In the genomic region with DNA sequence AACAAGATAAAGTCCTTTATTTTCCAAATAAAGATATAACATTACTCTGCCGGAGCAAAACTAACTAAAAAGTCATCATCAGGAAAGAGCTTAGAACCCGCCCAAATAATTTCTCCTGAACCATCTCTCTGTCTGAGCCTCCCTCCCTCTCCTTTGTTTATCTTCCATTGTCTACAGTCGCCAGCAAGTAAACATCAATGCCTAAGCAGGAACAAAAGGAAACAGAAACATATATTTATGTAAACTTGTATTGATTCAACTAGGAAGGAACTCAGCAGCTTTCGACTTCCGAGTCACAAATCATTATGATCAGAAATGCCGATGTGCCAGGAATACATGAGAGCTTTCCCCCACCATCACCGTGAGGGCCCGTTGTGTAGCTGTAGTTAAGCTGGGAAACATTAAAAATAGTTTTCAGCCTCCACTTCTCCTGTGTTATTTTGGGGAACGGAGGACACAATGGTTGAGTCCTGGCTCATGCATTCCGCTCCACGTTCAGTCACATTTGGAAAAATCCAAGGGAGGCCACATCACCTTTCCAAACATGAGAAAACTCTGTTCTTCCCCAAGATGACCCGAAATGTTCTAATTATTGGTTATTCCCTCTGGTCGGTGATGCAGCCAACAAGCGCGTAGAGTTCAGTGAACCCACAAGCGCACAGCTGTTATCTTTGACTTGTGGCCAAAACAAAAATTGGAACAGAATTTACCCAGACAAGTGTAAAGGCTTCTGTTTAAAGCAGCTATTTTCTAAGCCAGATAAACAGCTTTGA, we compare ENCODE assay signal across 8 mouse cellular contexts.
A peak's percentile ranks its signal among the peaks of the same experiment; 100 is the strongest.
DNase-seq lines count a peak whose midpoint lies in the region; TF ChIP-seq lines count a peak whose summit lies in the region.
"Had no signal": no experiment of that assay in that cellular context is flagged by ENCODE, and none has a peak within 500 bp of the region (broad histone marks: within the 10 kb centered on the region; RNA-seq: fewer than 3 reads in every experiment).

No protein-coding gene starts in this region.

- H3ac ChIP-seq in myocyte (ENCODE audit: control insufficient read depth, insufficient read length): no peak overlapping the region

- peak overlapping the region; percentile 38 for H3K4me2 ChIP-seq in myocyte (ENCODE audit: low read depth)
- H3K4me2 ChIP-seq: limb, embryonic 15.5 days had no signal

- DNase-seq in right cerebral cortex, adult 2 months (ENCODE audit: low spot score in 2 of 2): peak; percentile 39 to 40
- no peak for DNase-seq in right cerebral cortex, postnatal 4 days
- DNase-seq in gastrocnemius, postnatal 14 days: peak; percentile 41
- DNase-seq in layer of hippocampus, adult 2 months (ENCODE audit: low spot score in 2 of 2): peak; percentile 55 to 70
- DNase-seq in urinary bladder, adult 18-20 months (ENCODE audit: low spot score in 2 of 2): no peak
- no peak for DNase-seq in yolk sac, embryonic 10.5 days (ENCODE audit: low spot score)

- no peaks in the 10 kb centered on the region for H3K79me2 ChIP-seq in myocyte (ENCODE audit: control insufficient read depth, insufficient read depth)

- H3K4me3 ChIP-seq in layer of hippocampus, adult 2 months: peak overlapping the region; percentile 15; the same call in 1 of the 2 replicates
- no peak overlapping the region for H3K4me3 ChIP-seq in myocyte
- H3K4me3 ChIP-seq: limb, embryonic 15.5 days had no signal

- H3K27ac ChIP-seq in layer of hippocampus, adult 2 months: peak overlapping the region; percentile 79
- H3K27ac ChIP-seq: limb, embryonic 15.5 days had no signal

- H3K36me3 ChIP-seq in myocyte (ENCODE audit: control insufficient read depth, insufficient read depth): no peaks in the 10 kb centered on the region
- H3K36me3 ChIP-seq: limb, embryonic 15.5 days had no signal

- no peak for TF ChIP-seq POLR2A in myocyte (IDR thresholded peaks at IDR 0.05; ENCODE audit: insufficient read length, low read depth)

- intact Hi-C loops in gastrocnemius, postnatal 14 days (cut with DNase I; ENCODE audit: low total_unique reads): no loop called here

- no peak for TF ChIP-seq CTCF in layer of hippocampus, adult 2 months (conservative IDR thresholded peaks at IDR 0.05)

- H3K27me3 ChIP-seq in myocyte (ENCODE audit: control insufficient read depth, insufficient read depth, insufficient read length): no peaks in the 10 kb centered on the region
- H3K27me3 ChIP-seq: limb, embryonic 15.5 days had no signal

TF ChIP-seq in myocyte, 11 proteins besides CTCF, POLR2A, EP300 and RAD21:
- TF ChIP-seq CEBPB (IDR thresholded peaks at IDR 0.05; ENCODE audit: insufficient read depth, poor library complexity, severe bottlenecking): no peak
- no peak for TF ChIP-seq TCF12 (IDR thresholded peaks at IDR 0.05; ENCODE audit: insufficient read depth, poor library complexity, severe bottlenecking)
- no peak for TF ChIP-seq E2F4 (IDR thresholded peaks at IDR 0.05; ENCODE audit: insufficient read depth)
- TF ChIP-seq MAX (IDR thresholded peaks at IDR 0.05; ENCODE audit: low read depth): no peak
- TF ChIP-seq USF1 (IDR thresholded peaks at IDR 0.05; ENCODE audit: low read depth): no peak
- TF ChIP-seq TCF3 (IDR thresholded peaks at IDR 0.05; ENCODE audit: insufficient read length, low read depth): no peak
- peak in 1 of 3 experiments; percentile 10 for TF ChIP-seq MYOG (IDR thresholded peaks at IDR 0.05; ENCODE audit: control insufficient read depth in 1 of 3, insufficient read depth in 1 of 3, insufficient read length in 2 of 3, low read depth in 2 of 3)
- peak in 2 of 3 experiments; percentile 39 to 46 for TF ChIP-seq MYOD1 (IDR thresholded peaks at IDR 0.05; ENCODE audit: control insufficient read depth in 1 of 3, insufficient read length in 2 of 3, low read depth in 2 of 3)
- TF ChIP-seq REST (IDR thresholded peaks at IDR 0.05; ENCODE audit: insufficient read depth, insufficient read length): no peak

Comparison
In these comparisons a context has a peak if more than half of its experiments do, and no peak if none do; other contexts are left out.
1. DNase-seq: peak in right cerebral cortex, adult 2 months (2 of 2), gastrocnemius, postnatal 14 days (single experiment) and layer of hippocampus, adult 2 months (2 of 2); none in right cerebral cortex, postnatal 4 days (single experiment), urinary bladder, adult 18-20 months (0 of 2) and yolk sac, embryonic 10.5 days (single experiment).